Mouse (Mus musculus): Measurements from ENCODE around the gene Ctsf. TPM values are rescaled to one million over a fixed set of nuclear protein-coding genes. Genes with fewer than 3 reads are reported as not detected.
A peak's percentile ranks its signal among the peaks of the same experiment; 100 is the strongest.

Ctsf gene
- polyA plus RNA-seq, 1 experiment from 2014 or later, result 62.7 TPM

- peaks cover 11% of the 10 kb centered on the region for H3K36me3 ChIP-seq
- ATAC-seq (ENCODE audit: insufficient number of reproducible peaks, low FRiP score, low TSS enrichment, low read depth), result no peak
- peaks cover 23% of the 10 kb centered on the region for H3K4me1 ChIP-seq
- peak overlapping the region; percentile 82 for H3K4me3 ChIP-seq (replicated peaks)
- no peak overlapping the region for H3K27ac ChIP-seq (replicated peaks)
- peak overlapping the region; percentile 91 for H3K9ac ChIP-seq
- peak overlapping the region; percentile 94 for H3K4me2 ChIP-seq (replicated peaks)
- WGBS, result 44% methylated on average over 10 of the region's 10 CpGs
- H3K27me3 ChIP-seq, result no peaks in the 10 kb centered on the region
- H3K9me3 ChIP-seq (replicated peaks), result no peaks in the 10 kb centered on the region
Measured at GRCm38 (mm10) chr19:4879324-4879703, 24.4 kb downstream of the Ctsf start.

- Histone ChIP-seq H3K27me3 (no peaks in the 10 kb centered on the region), H3K9me3 (replicated peaks) (no peaks in the 10 kb centered on the region), H3K9ac (no peak overlapping the region), H3K4me1 (peaks cover 6% of the 10 kb centered on the region; the same call in 1 of the 2 replicates), H3K36me3 (peaks cover 11% of the 10 kb centered on the region), H3K4me3 (replicated peaks) (no peak overlapping the region), H3K27ac (replicated peaks) (no peak overlapping the region), H3K4me2 (replicated peaks) (no peak overlapping the region)
- no peak for ATAC-seq (ENCODE audit: insufficient number of reproducible peaks, low FRiP score, low TSS enrichment, low read depth)
- 83% methylated on average over 4 of the region's 4 CpGs for WGBS
Measured at GRCm38 (mm10) chr19:4883961-4884360, 29.0 kb downstream of the Ctsf start.

GRCm38 (mm10) chr19:4889791-4890190 lies 34.9 kb downstream of the Ctsf start:
- ATAC-seq (ENCODE audit: insufficient number of reproducible peaks, low FRiP score, low TSS enrichment, low read depth), result no peak
- Histone ChIP-seq H3K9ac (no peak overlapping the region), H3K27me3 (no peaks in the 10 kb centered on the region), H3K9me3 (replicated peaks) (no peaks in the 10 kb centered on the region), H3K27ac (replicated peaks) (no peak overlapping the region), H3K4me1 (no peaks in the 10 kb centered on the region), H3K4me2 (replicated peaks) (no peak overlapping the region), H3K4me3 (replicated peaks) (no peak overlapping the region), H3K36me3 (peaks cover 13% of the 10 kb centered on the region)
- 79% methylated on average over 10 of the region's 10 CpGs for WGBS

- H3K4me1 ChIP-seq, result no peaks in the 10 kb centered on the region
- H3K36me3 ChIP-seq, result peaks cover 13% of the 10 kb centered on the region
- no peaks in the 10 kb centered on the region for H3K9me3 ChIP-seq (replicated peaks)
- no peak overlapping the region for H3K4me3 ChIP-seq (replicated peaks)
- no peak overlapping the region for H3K27ac ChIP-seq (replicated peaks)
- H3K4me2 ChIP-seq (replicated peaks), result no peak overlapping the region
- H3K9ac ChIP-seq, result no peak overlapping the region
- no peaks in the 10 kb centered on the region for H3K27me3 ChIP-seq
- no peak for ATAC-seq (ENCODE audit: insufficient number of reproducible peaks, low FRiP score, low TSS enrichment, low read depth)
- WGBS, result 70% methylated on average over 3 of the region's 3 CpGs
Measured at GRCm38 (mm10) chr19:4891798-4892197, 36.9 kb downstream of the Ctsf start.

GRCm38 (mm10) chr19:4896780-4897520 lies 42.0 kb downstream of the Ctsf start:
- Histone ChIP-seq H3K36me3 (peaks cover 15% of the 10 kb centered on the region), H3K27ac (replicated peaks) (no peak overlapping the region), H3K4me1 (no peaks in the 10 kb centered on the region), H3K9ac (no peak overlapping the region), H3K4me2 (replicated peaks) (no peak overlapping the region), H3K9me3 (replicated peaks) (no peaks in the 10 kb centered on the region), H3K27me3 (no peaks in the 10 kb centered on the region), H3K4me3 (replicated peaks) (no peak overlapping the region)
- ATAC-seq (ENCODE audit: insufficient number of reproducible peaks, low FRiP score, low TSS enrichment, low read depth), result no peak
- 56% methylated on average over 21 of the region's 21 CpGs for WGBS

GRCm38 (mm10) chr19:4898972-4899371 lies 44.0 kb downstream of the Ctsf start:
- no peak overlapping the region for H3K4me2 ChIP-seq (replicated peaks)
- no peak overlapping the region for H3K27ac ChIP-seq (replicated peaks)
- ATAC-seq (ENCODE audit: insufficient number of reproducible peaks, low FRiP score, low TSS enrichment, low read depth), result no peak
- no peaks in the 10 kb centered on the region for H3K4me1 ChIP-seq
- no peaks in the 10 kb centered on the region for H3K9me3 ChIP-seq (replicated peaks)
- H3K9ac ChIP-seq, result no peak overlapping the region
- peaks cover 17% of the 10 kb centered on the region for H3K36me3 ChIP-seq
- no peak overlapping the region for H3K4me3 ChIP-seq (replicated peaks)
- 56% methylated on average over 9 of the region's 9 CpGs for WGBS
- no peaks in the 10 kb centered on the region for H3K27me3 ChIP-seq

- H3K4me3 ChIP-seq (replicated peaks), result no peak overlapping the region
- no peaks in the 10 kb centered on the region for H3K27me3 ChIP-seq
Measured at GRCm38 (mm10) chr19:4899888-4900287, 45.0 kb downstream of the Ctsf start.

GRCm38 (mm10) chr19:4905979-4906794 lies 51.3 kb downstream of the Ctsf start, which contains the start of gene Bbs1:
Bbs1 (minus strand) TSS chr19:4906628.
- ATAC-seq (ENCODE audit: insufficient number of reproducible peaks, low FRiP score, low TSS enrichment, low read depth), result peak; percentile 44; the same call in 1 of the 2 replicates
- Histone ChIP-seq H3K9ac (peak within 1 kb of the TSS; percentile 47; the same call in 1 of the 2 replicates), H3K4me3 (replicated peaks) (peak within 1 kb of the TSS; percentile 71), H3K9me3 (replicated peaks) (no peaks in the 10 kb centered on the region), H3K4me1 (peaks cover 6% of the 10 kb centered on the region), H3K27me3 (no peaks in the 10 kb centered on the region), H3K4me2 (replicated peaks) (peak within 1 kb of the TSS; percentile 63), H3K36me3 (peaks cover 50% of the 10 kb centered on the region), H3K27ac (replicated peaks) (no peak within 1 kb of the TSS)
- WGBS, result 8% methylated on average over 31 of the region's 31 CpGs

More at GRCm38 (mm10) chr19:4899888-4900287, 45.0 kb downstream of the Ctsf start:
- no peak overlapping the region for H3K27ac ChIP-seq (replicated peaks)
- no peak overlapping the region for H3K4me2 ChIP-seq (replicated peaks)
- 61% methylated on average over 3 of the region's 3 CpGs for WGBS
- peaks cover 17% of the 10 kb centered on the region for H3K36me3 ChIP-seq
- no peak for ATAC-seq (ENCODE audit: insufficient number of reproducible peaks, low FRiP score, low TSS enrichment, low read depth)
- H3K9ac ChIP-seq, result no peak overlapping the region
- no peaks in the 10 kb centered on the region for H3K9me3 ChIP-seq (replicated peaks)
- no peaks in the 10 kb centered on the region for H3K4me1 ChIP-seq

- H3K27me3 ChIP-seq, result no peaks in the 10 kb centered on the region
- no peak for ATAC-seq (ENCODE audit: insufficient number of reproducible peaks, low FRiP score, low TSS enrichment, low read depth)
- WGBS, result 83% methylated on average over 4 of the region's 4 CpGs
- H3K9ac ChIP-seq, result no peak overlapping the region
- H3K36me3 ChIP-seq, result peaks cover 58% of the 10 kb centered on the region
- H3K4me3 ChIP-seq (replicated peaks), result no peak overlapping the region
- H3K27ac ChIP-seq (replicated peaks), result no peak overlapping the region
- no peaks in the 10 kb centered on the region for H3K9me3 ChIP-seq (replicated peaks)
- H3K4me2 ChIP-seq (replicated peaks), result no peak overlapping the region
- H3K4me1 ChIP-seq, result peaks cover 6% of the 10 kb centered on the region
Measured at GRCm38 (mm10) chr19:4908107-4908506, 53.2 kb downstream of the Ctsf start.

- H3K27me3 ChIP-seq, result no peaks in the 10 kb centered on the region
- H3K4me1 ChIP-seq, result peaks cover 6% of the 10 kb centered on the region
- H3K4me2 ChIP-seq (replicated peaks), result no peak overlapping the region
- H3K36me3 ChIP-seq, result peaks cover 68% of the 10 kb centered on the region
- H3K9me3 ChIP-seq (replicated peaks), result no peaks in the 10 kb centered on the region
- no peak for ATAC-seq (ENCODE audit: insufficient number of reproducible peaks, low FRiP score, low TSS enrichment, low read depth)
- H3K9ac ChIP-seq, result no peak overlapping the region
- no peak overlapping the region for H3K27ac ChIP-seq (replicated peaks)
- WGBS, result 92% methylated on average over 7 of the region's 7 CpGs
- no peak overlapping the region for H3K4me3 ChIP-seq (replicated peaks)
Measured at GRCm38 (mm10) chr19:4909376-4909775, 54.4 kb downstream of the Ctsf start.
